Mouse (Mus musculus) stomach, postnatal 0 days (tissue): Measurements from ENCODE around the gene Coro1b. TPM values are rescaled to one million over a fixed set of nuclear protein-coding genes. Genes with fewer than 3 reads are reported as not detected.

Experiments used
- ATAC-seq: fragments of 200-750 bp; cut with Nextera tagmentation; 2 replicates; pipeline ENCODE4 v1.8.0; 2017; ENCODE audit not compliant: low FRiP score, low TSS enrichment
- DNase-seq: peaks from one replicate; pipeline ENCODE4 v3.0.0-alpha.2; 2016; ENCODE audit warnings: low spot score
- H3K27ac ChIP-seq: fragments of 300-500 bp; sonication (generic); replicated peaks from 2 replicates; pipeline ENCODE4 v1.5.1; 2014; ENCODE audit warnings: mild to moderate bottlenecking, control low read depth
- H3K27me3 ChIP-seq: fragments of 300-500 bp; sonication (generic); 2 replicates; pipeline ENCODE4 v1.6.1; 2014; ENCODE audit warnings: low read length; ENCODE audit not compliant: control insufficient read depth, insufficient read depth
- H3K36me3 ChIP-seq: fragments of 300-500 bp; sonication (generic); 2 replicates; pipeline ENCODE4 v1.6.1; 2014; ENCODE audit warnings: low read length, mixed read lengths; ENCODE audit not compliant: control insufficient read depth, insufficient read depth
- H3K4me1 ChIP-seq: fragments of 300-500 bp; sonication (generic); replicated peaks from 2 replicates; pipeline ENCODE4 v1.6.1; 2014; ENCODE audit warnings: antibody characterized with exemption; ENCODE audit not compliant: control insufficient read depth, insufficient read depth
- H3K4me2 ChIP-seq: fragments of 300-500 bp; sonication (generic); replicated peaks from 2 replicates; pipeline ENCODE4 v1.6.1; 2014; ENCODE audit warnings: low read depth, mild to moderate bottlenecking, control low read depth, moderate library complexity
- H3K4me3 ChIP-seq: fragments of 300-500 bp; sonication (generic); 2 replicates; pipeline ENCODE4 v1.5.1; 2014; ENCODE audit warnings: low read depth, low read length, control low read depth
- H3K9ac ChIP-seq: fragments of 300-500 bp; sonication (generic); 2 replicates; pipeline ENCODE4 v1.6.1; 2014; ENCODE audit warnings: mild to moderate bottlenecking, low read length, control low read depth, mixed read lengths
- H3K9me3 ChIP-seq: fragments of 300-500 bp; sonication (generic); 2 replicates; pipeline ENCODE4 v1.6.1; 2016; ENCODE audit warnings: low read length; ENCODE audit not compliant: control insufficient read depth
- CTCF ChIP-seq: IDR thresholded peaks from 2 replicates; pipeline ENCODE4 v1.5.1; 2016; ENCODE audit warnings: antibody characterized with exemption, low read depth, mild to moderate bottlenecking, moderate library complexity
- EP300 ChIP-seq: optimal IDR thresholded peaks from 2 replicates; pipeline ENCODE3; 2016; ENCODE audit warnings: antibody characterized with exemption
- WGBS: fragments of 180-500 bp; shearing (Covaris S2); extraction: QIAGEN DNeasy Blood & Tissue Kit; methylation state at CpG from one replicate; pipeline ENCODE4 v1.1.7; 2014; 5-methylcytosine and 5-hydroxymethylcytosine counted together
- polyA plus RNA-seq: library from polyadenylated mRNA; unstranded; fragments of >200 nt; fragmentation: Nextera tagmentation; extraction: Ambion mirVana; gene quantifications from 2 replicates; pipeline ENCODE4 v1.2.1, GENCODE M21; 2015

Coro1b gene
- polyA plus RNA-seq, 1 experiment from 2014 or later, result 127 TPM

DNA sequence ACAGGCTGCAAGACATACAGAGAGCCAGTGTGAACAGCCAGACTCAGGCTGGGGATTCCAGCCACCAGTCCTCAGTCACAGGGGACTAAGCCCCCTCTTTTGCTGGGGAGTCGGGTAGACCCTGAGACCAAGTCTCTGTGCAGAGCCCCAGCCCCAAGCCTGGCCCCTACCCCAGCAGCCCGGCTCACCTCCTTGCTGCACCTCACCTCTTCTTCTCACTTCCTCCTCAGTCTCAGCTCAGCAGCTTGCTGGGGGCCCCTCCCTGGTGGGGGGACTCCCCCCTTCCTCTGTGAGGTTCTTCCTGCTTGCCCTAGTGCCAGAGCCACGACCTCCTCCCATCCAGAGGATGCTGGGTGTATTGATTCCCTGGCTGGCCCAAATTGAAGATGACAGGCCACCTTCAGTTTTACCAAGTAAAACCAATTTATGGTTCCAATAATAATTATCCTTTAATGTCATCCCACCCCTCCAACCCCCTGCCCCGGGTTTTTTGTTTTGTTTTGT is 42.5 kb downstream of the Coro1b start, which contains the start of gene Tbc1d10c:
Tbc1d10c (minus strand) TSS at position 454 of the 504 bp plus-strand sequence.
- 51% methylated on average over 4 of the region's 4 CpGs for WGBS
- Histone ChIP-seq H3K4me1 (peaks cover 3% of the 10 kb centered on the region), H3K27me3 (no peaks in the 10 kb centered on the region), H3K4me2 (peak within 1 kb of the TSS; percentile 85), H3K4me3 (peak within 1 kb of the TSS; percentile 84), H3K9ac (peak within 1 kb of the TSS; percentile 98), H3K27ac (peak within 1 kb of the TSS; percentile 98), H3K9me3 (no peaks in the 10 kb centered on the region), H3K36me3 (peaks cover 15% of the 10 kb centered on the region)
- DNase-seq (no peak), ATAC-seq (no peak)
- TF ChIP-seq EP300, result no peak
- TF ChIP-seq CTCF, result no peak

DNA sequence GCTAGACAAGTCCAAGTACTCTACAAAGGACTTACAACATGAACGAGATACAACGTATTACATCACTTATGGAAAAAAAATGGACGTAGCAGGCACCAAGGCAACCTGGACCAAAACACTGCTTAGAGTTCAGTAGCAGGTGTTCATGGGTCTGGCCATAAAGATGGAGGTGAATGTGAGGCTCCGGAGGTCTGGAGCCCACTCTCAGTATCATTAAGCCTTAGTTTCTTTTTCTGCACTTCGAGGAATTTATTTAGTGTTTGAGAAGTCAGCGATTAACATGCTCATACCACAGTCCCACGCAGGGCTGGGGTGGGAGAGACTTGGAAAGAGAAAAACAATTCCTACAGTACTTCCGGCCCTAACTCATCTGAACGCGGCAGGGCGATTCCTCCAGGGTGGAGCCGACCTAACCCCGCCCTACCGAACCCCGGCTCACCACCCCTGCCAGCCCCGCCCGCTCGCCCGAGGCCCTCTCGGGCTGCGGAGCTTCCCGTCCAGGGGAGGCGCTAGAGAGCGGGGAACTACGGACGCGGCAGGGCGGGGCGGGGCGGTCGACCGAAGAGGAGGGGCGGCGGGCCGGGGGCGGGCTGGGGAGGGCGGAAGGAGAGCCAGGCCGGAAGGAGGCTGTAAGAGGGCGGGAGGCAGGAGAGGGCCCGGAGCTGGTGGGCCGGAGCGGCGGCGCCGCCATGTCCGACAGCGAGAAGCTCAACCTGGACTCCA is 43.3 kb downstream of the Coro1b start, which contains the start of gene Ppp1ca:
Ppp1ca (plus strand) TSS at position 538 of the 723 bp plus-strand sequence.
- ATAC-seq (peak; percentile 95), DNase-seq (peak; percentile 99)
- Histone ChIP-seq H3K4me2 (peak within 1 kb of the TSS; percentile 85), H3K27ac (peak within 1 kb of the TSS; percentile 98), H3K9ac (peak within 1 kb of the TSS; percentile 98), H3K9me3 (no peaks in the 10 kb centered on the region), H3K4me3 (peak within 1 kb of the TSS; percentile 84), H3K4me1 (peaks cover 3% of the 10 kb centered on the region), H3K36me3 (peaks cover 20% of the 10 kb centered on the region), H3K27me3 (no peaks in the 10 kb centered on the region)
- WGBS, result 3% methylated on average over 41 of the region's 47 CpGs
- no peak for TF ChIP-seq EP300
- peak; percentile 87 for TF ChIP-seq CTCF

- Histone ChIP-seq H3K9ac (peak overlapping the region; percentile 98), H3K27me3 (no peaks in the 10 kb centered on the region), H3K4me3 (peak overlapping the region; percentile 84), H3K36me3 (peaks cover 23% of the 10 kb centered on the region), H3K4me1 (peaks cover 3% of the 10 kb centered on the region), H3K4me2 (peak overlapping the region; percentile 85), H3K27ac (peak overlapping the region; percentile 98), H3K9me3 (no peaks in the 10 kb centered on the region)
- ATAC-seq (peak; percentile 44), DNase-seq (no peak)
- TF ChIP-seq CTCF (no peak), EP300 (no peak)
- under 1% methylated on average over 47 of the region's 52 CpGs for WGBS
These were observed 44.0 kb downstream of the Coro1b start for GRCm38 (mm10) chr19:4192251-4192985.

DNA sequence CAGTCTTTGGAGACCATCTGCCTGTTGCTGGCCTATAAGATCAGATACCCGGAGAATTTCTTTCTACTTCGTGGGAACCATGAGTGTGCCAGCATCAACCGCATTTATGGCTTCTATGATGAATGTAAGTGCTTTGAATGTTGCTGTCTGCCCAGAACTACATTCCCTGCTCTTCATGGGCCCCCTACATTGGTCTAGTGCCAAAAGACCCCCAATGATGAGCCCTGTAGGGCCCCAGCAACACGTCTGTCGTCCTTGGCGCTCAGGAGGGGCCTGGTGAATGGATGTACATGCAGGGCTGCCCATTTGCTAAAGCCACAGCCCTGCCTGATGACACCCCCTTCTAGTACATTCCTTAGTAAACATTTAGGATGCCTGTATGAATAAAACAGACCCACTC is 44.7 kb downstream of the Coro1b start:
- Histone ChIP-seq H3K4me3 (peak overlapping the region; percentile 84), H3K4me1 (peaks cover 3% of the 10 kb centered on the region), H3K27me3 (no peaks in the 10 kb centered on the region), H3K9ac (peak overlapping the region; percentile 98), H3K9me3 (no peaks in the 10 kb centered on the region), H3K4me2 (peak overlapping the region; percentile 85), H3K36me3 (peaks cover 23% of the 10 kb centered on the region), H3K27ac (no peak overlapping the region)
- no peak for ATAC-seq
- 48% methylated on average over 6 of the region's 6 CpGs for WGBS
- no peak for TF ChIP-seq CTCF
- no peak for TF ChIP-seq EP300
- DNase-seq, result no peak

- peaks cover 23% of the 10 kb centered on the region for H3K36me3 ChIP-seq
- H3K4me1 ChIP-seq, result peaks cover 3% of the 10 kb centered on the region
- H3K9ac ChIP-seq, result no peak overlapping the region
- no peak overlapping the region for H3K4me2 ChIP-seq
- no peaks in the 10 kb centered on the region for H3K9me3 ChIP-seq
- H3K27ac ChIP-seq, result no peak overlapping the region
- no peak for ATAC-seq
- no peaks in the 10 kb centered on the region for H3K27me3 ChIP-seq
- no peak overlapping the region for H3K4me3 ChIP-seq
- WGBS, result 80% methylated on average over 8 of the region's 8 CpGs
- TF ChIP-seq CTCF, result no peak
- TF ChIP-seq EP300, result no peak
- no peak for DNase-seq
These were observed 45.8 kb downstream of the Coro1b start for GRCm38 (mm10) chr19:4194021-4194724.
